Comparison of ENCODE assay signal across 19 mouse cellular contexts in the genomic region with DNA sequence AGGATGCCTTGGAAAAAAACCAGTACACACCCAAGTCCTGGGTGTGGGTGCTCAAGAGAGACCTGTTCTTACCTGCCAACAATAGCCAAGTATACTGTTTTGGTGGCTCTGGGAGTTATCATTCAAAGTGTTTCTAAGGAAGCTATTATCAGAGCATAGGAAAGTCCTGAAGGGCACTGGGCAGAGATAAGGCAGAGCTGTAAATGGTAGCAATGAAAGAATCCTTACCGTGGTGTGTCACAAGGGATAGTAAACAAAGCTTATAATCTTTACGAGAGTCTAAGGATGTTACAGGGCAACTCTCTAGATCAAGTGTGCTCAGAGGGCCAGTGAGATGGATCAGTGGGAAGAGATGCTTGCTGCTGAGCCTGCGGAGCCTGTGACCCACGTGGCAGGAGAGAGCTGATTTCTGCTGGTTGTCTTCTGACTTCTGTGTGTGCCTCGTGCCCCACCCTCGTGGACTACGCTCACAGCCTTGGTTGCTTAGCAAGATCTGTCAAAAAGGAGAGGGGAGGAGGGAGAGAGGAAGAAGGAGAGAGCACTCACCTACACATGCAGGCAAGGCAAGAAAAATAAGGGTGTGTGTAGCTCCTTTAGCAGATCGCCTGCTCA. TPM values are rescaled to one million over a fixed set of nuclear protein-coding genes. Genes with fewer than 3 reads are reported as not detected.
DNase-seq lines count a peak whose midpoint lies in the region; ATAC-seq and TF ChIP-seq lines count a peak whose summit lies in the region.
"Had no signal": no experiment of that assay in that cellular context is flagged by ENCODE, and none has a peak within 500 bp of the region (broad histone marks: within the 10 kb centered on the region; RNA-seq: fewer than 3 reads in every experiment).

No protein-coding gene starts in this region.

- no peak for TF ChIP-seq CTCF in MEL (IDR thresholded peaks at IDR 0.05 in 2 of 3, conservative IDR thresholded peaks at IDR 0.05 in 1 of 3; ENCODE audit: control insufficient read depth in 1 of 3, insufficient read depth in 1 of 3, low read depth in 2 of 3, low read length in 3 of 3, poor library complexity in 1 of 3, severe bottlenecking in 1 of 3)
- no peak for TF ChIP-seq CTCF in stomach, postnatal 0 days (IDR thresholded peaks at IDR 0.05; ENCODE audit: low read depth)

- H3K4me3 ChIP-seq in midbrain, embryonic 11.5 days (ENCODE audit: low read depth, low read length) = no peak overlapping the region
- no peak overlapping the region for H3K4me3 ChIP-seq in midbrain, embryonic 15.5 days
- H3K4me3 ChIP-seq in MEL (ENCODE audit: control insufficient read depth in 1 of 2, insufficient read depth in 1 of 2, low read depth in 2 of 2, low read length in 2 of 2) = no peak overlapping the region
- no peak overlapping the region for H3K4me3 ChIP-seq in intestine, embryonic 16.5 days (ENCODE audit: low read length)
- H3K4me3 ChIP-seq in stomach, postnatal 0 days (ENCODE audit: low read depth, low read length) = no peak overlapping the region
- no peak overlapping the region for H3K4me3 ChIP-seq in hindbrain, embryonic 13.5 days
- H3K4me3 ChIP-seq in kidney, embryonic 15.5 days (replicated peaks) = no peak overlapping the region
- H3K4me3 ChIP-seq: heart, adult 2 months; myocyte had no signal

- peak; percentile 14 for DNase-seq in midbrain, embryonic 11.5 days (ENCODE audit: low spot score, missing footprints)
- DNase-seq in MEL (ENCODE audit: low read depth, low spot score) = peak; percentile 51
- peak; percentile 74 for DNase-seq in stomach, postnatal 0 days (ENCODE audit: low spot score)
- no peak for DNase-seq in gastrocnemius, adult 18-20 months (ENCODE audit: low spot score)
- DNase-seq: cerebellum, adult 18-20 months; kidney, adult 2 months; lung, embryonic 14.5 days; right cerebral cortex, postnatal 4 days had no signal

- H3K9ac ChIP-seq in midbrain, embryonic 11.5 days (ENCODE audit: low read length) = no peak overlapping the region
- H3K9ac ChIP-seq in midbrain, embryonic 15.5 days = no peak overlapping the region
- no peak overlapping the region for H3K9ac ChIP-seq in MEL (ENCODE audit: control insufficient read depth, low read depth, low read length, poor library complexity, severe bottlenecking)
- no peak overlapping the region for H3K9ac ChIP-seq in intestine, embryonic 16.5 days (ENCODE audit: low read depth, low read length)
- H3K9ac ChIP-seq in stomach, postnatal 0 days (ENCODE audit: low read length) = no peak overlapping the region
- no peak overlapping the region for H3K9ac ChIP-seq in hindbrain, embryonic 13.5 days
- H3K9ac ChIP-seq in kidney, embryonic 15.5 days = no peak overlapping the region
- H3K9ac ChIP-seq: lung, embryonic 14.5 days had no signal

- H3K79me2 ChIP-seq in MEL (ENCODE audit: control insufficient read depth, insufficient read depth, low read length, poor library complexity) = no peaks in the 10 kb centered on the region

- TF ChIP-seq POLR2A in MEL (IDR thresholded peaks at IDR 0.05; ENCODE audit: control insufficient read depth in 1 of 2, insufficient read depth in 1 of 2, low read depth in 1 of 2, low read length in 2 of 2, poor library complexity in 1 of 2) = no peak

- no peaks in the 10 kb centered on the region for H3K27me3 ChIP-seq in midbrain, embryonic 11.5 days (ENCODE audit: control insufficient read depth, insufficient read depth, low read length)
- H3K27me3 ChIP-seq in midbrain, embryonic 15.5 days (replicated peaks) = no peaks in the 10 kb centered on the region
- no peaks in the 10 kb centered on the region for H3K27me3 ChIP-seq in MEL (ENCODE audit: control insufficient read depth in 1 of 2, insufficient read depth in 2 of 2, low read length in 2 of 2)
- no peaks in the 10 kb centered on the region for H3K27me3 ChIP-seq in intestine, embryonic 16.5 days (replicated peaks; ENCODE audit: control insufficient read depth, insufficient read depth, low read length)
- no peaks in the 10 kb centered on the region for H3K27me3 ChIP-seq in stomach, postnatal 0 days (ENCODE audit: control insufficient read depth, insufficient read depth, low read length)
- H3K27me3 ChIP-seq in hindbrain, embryonic 13.5 days = no peaks in the 10 kb centered on the region
- H3K27me3 ChIP-seq in kidney, embryonic 15.5 days = no peaks in the 10 kb centered on the region

- H3K9me3 ChIP-seq in midbrain, embryonic 11.5 days (ENCODE audit: control insufficient read depth, low read length) = no peaks in the 10 kb centered on the region
- H3K9me3 ChIP-seq in midbrain, embryonic 15.5 days = no peaks in the 10 kb centered on the region
- no peaks in the 10 kb centered on the region for H3K9me3 ChIP-seq in MEL (replicated peaks; ENCODE audit: insufficient read depth, low read length)
- H3K9me3 ChIP-seq in intestine, embryonic 16.5 days (ENCODE audit: control insufficient read depth, low read length) = no peaks in the 10 kb centered on the region
- no peaks in the 10 kb centered on the region for H3K9me3 ChIP-seq in stomach, postnatal 0 days (ENCODE audit: control insufficient read depth, low read length)
- H3K9me3 ChIP-seq in hindbrain, embryonic 13.5 days = no peaks in the 10 kb centered on the region
- no peaks in the 10 kb centered on the region for H3K9me3 ChIP-seq in kidney, embryonic 15.5 days (replicated peaks)

- H3K36me3 ChIP-seq in midbrain, embryonic 11.5 days (ENCODE audit: control insufficient read depth, insufficient read depth, low read length) = no peaks in the 10 kb centered on the region
- no peaks in the 10 kb centered on the region for H3K36me3 ChIP-seq in midbrain, embryonic 15.5 days (replicated peaks)
- H3K36me3 ChIP-seq in MEL (ENCODE audit: control insufficient read depth in 1 of 2, insufficient read depth in 2 of 2, low read length in 2 of 2) = peaks cover 0 to 35% of the 10 kb centered on the region in 2 experiments; a peak in 2 of 4 replicates
- no peaks in the 10 kb centered on the region for H3K36me3 ChIP-seq in intestine, embryonic 16.5 days (ENCODE audit: control insufficient read depth, insufficient read depth, low read length)
- peaks cover 15% of the 10 kb centered on the region; the same call in 1 of the 2 replicates for H3K36me3 ChIP-seq in stomach, postnatal 0 days (ENCODE audit: control insufficient read depth, insufficient read depth, low read length)
- H3K36me3 ChIP-seq in hindbrain, embryonic 13.5 days = no peaks in the 10 kb centered on the region
- H3K36me3 ChIP-seq in kidney, embryonic 15.5 days = peaks cover 6% of the 10 kb centered on the region; the same call in 1 of the 2 replicates

- H3K4me2 ChIP-seq in midbrain, embryonic 11.5 days = no peak overlapping the region
- H3K4me2 ChIP-seq in midbrain, embryonic 15.5 days = no peak overlapping the region
- H3K4me2 ChIP-seq in intestine, embryonic 16.5 days (ENCODE audit: low read depth, low read length) = no peak overlapping the region
- no peak overlapping the region for H3K4me2 ChIP-seq in stomach, postnatal 0 days (replicated peaks; ENCODE audit: low read depth)
- H3K4me2 ChIP-seq in hindbrain, embryonic 13.5 days = no peak overlapping the region
- no peak overlapping the region for H3K4me2 ChIP-seq in kidney, embryonic 15.5 days
- H3K4me2 ChIP-seq: lung, embryonic 14.5 days had no signal

- TF ChIP-seq RAD21 in MEL (IDR thresholded peaks at IDR 0.05; ENCODE audit: low read depth, low read length) = no peak

- no peak for ATAC-seq in midbrain, embryonic 11.5 days (ENCODE audit: low FRiP score)
- ATAC-seq in midbrain, embryonic 15.5 days (replicated peaks) = no peak
- peak; percentile 78 for ATAC-seq in intestine, embryonic 16.5 days
- peak; percentile 70 for ATAC-seq in stomach, postnatal 0 days (ENCODE audit: low FRiP score, low TSS enrichment)
- ATAC-seq in hindbrain, embryonic 13.5 days (ENCODE audit: low FRiP score) = no peak
- no peak for ATAC-seq in kidney, embryonic 15.5 days (replicated peaks; ENCODE audit: low FRiP score)

- 73% methylated on average over 8 of the region's 8 CpGs for WGBS in midbrain, embryonic 11.5 days
- WGBS in midbrain, embryonic 15.5 days = 73% methylated on average over 8 of the region's 8 CpGs
- 41% methylated on average over 8 of the region's 8 CpGs for WGBS in intestine, embryonic 16.5 days
- 48% methylated on average over 8 of the region's 8 CpGs for WGBS in stomach, postnatal 0 days
- WGBS in hindbrain, embryonic 13.5 days = 76% methylated on average over 8 of the region's 8 CpGs
- WGBS in kidney, embryonic 15.5 days = 65% methylated on average over 8 of the region's 8 CpGs

- TF ChIP-seq EP300 in MEL (IDR thresholded peaks at IDR 0.05; ENCODE audit: low read depth in 1 of 2, low read length in 2 of 2) = peak; percentile 46 to 70; a peak in 3 of 4 replicates
- no peak for TF ChIP-seq EP300 in stomach, postnatal 0 days (optimal IDR thresholded peaks at IDR 0.05)

- H3K4me1 ChIP-seq in midbrain, embryonic 11.5 days (ENCODE audit: control insufficient read depth, insufficient read depth, low read length) = no peaks in the 10 kb centered on the region
- no peaks in the 10 kb centered on the region for H3K4me1 ChIP-seq in midbrain, embryonic 15.5 days
- peaks cover 10 to 38% of the 10 kb centered on the region in 2 experiments; a peak in 3 of 4 replicates for H3K4me1 ChIP-seq in MEL (ENCODE audit: control insufficient read depth in 1 of 2, insufficient read depth in 2 of 2, low read length in 2 of 2)
- H3K4me1 ChIP-seq in intestine, embryonic 16.5 days (ENCODE audit: control insufficient read depth, insufficient read depth, low read length) = peaks cover 16% of the 10 kb centered on the region
- H3K4me1 ChIP-seq in stomach, postnatal 0 days (replicated peaks; ENCODE audit: control insufficient read depth, insufficient read depth) = no peaks in the 10 kb centered on the region
- H3K4me1 ChIP-seq in hindbrain, embryonic 13.5 days (replicated peaks) = no peaks in the 10 kb centered on the region; the same call in 1 of the 2 replicates
- peaks cover 20% of the 10 kb centered on the region for H3K4me1 ChIP-seq in kidney, embryonic 15.5 days

- H3K27ac ChIP-seq in midbrain, embryonic 11.5 days (ENCODE audit: low read depth, low read length) = no peak overlapping the region
- H3K27ac ChIP-seq in midbrain, embryonic 15.5 days = no peak overlapping the region
- H3K27ac ChIP-seq in MEL (ENCODE audit: control insufficient read depth, low read depth, low read length) = no peak overlapping the region
- peak overlapping the region; percentile 52 for H3K27ac ChIP-seq in intestine, embryonic 16.5 days (ENCODE audit: low read length)
- peak overlapping the region; percentile 46 for H3K27ac ChIP-seq in stomach, postnatal 0 days (replicated peaks)
- no peak overlapping the region for H3K27ac ChIP-seq in hindbrain, embryonic 13.5 days
- H3K27ac ChIP-seq in kidney, embryonic 15.5 days = no peak overlapping the region
- H3K27ac ChIP-seq: heart, adult 2 months had no signal

RNA-seq across cellular contexts. Expression of a gene that starts 23.1 kb away (rescaled TPM):
- 2.9 TPM in 2 replicates for polyA plus RNA-seq in midbrain, embryonic 11.5 days (2014; fragmentation: Nextera tagmentation; extraction: Ambion mirVana)
- polyA plus RNA-seq in midbrain, embryonic 15.5 days (2015; fragmentation: Nextera tagmentation; extraction: Ambion mirVana) = 4.7 and 5.4 TPM in 2 replicates
- 21.5 and 22.2 TPM in 2 replicates for total RNA-seq in MEL (2012; rRNA removed)
- polyA plus RNA-seq in MEL (2012; ENCODE audit: insufficient read depth in 1 of 2, insufficient read length in 2 of 2, low read depth in 1 of 2, low replicate concordance in 2 of 2, missing spikeins in 1 of 2) = 10 to 100 TPM in 1 of 2 experiments, not detected in 1; 43.0 TPM
- 27.5 and 27.6 TPM in 2 replicates for polyA plus RNA-seq in intestine, embryonic 16.5 days (2015; fragmentation: Nextera tagmentation; extraction: Ambion mirVana)
- polyA plus RNA-seq in stomach, postnatal 0 days (2015; fragmentation: Nextera tagmentation; extraction: Ambion mirVana) = 28.3 and 29.5 TPM in 2 replicates
- 1 to 10 TPM; 6.0 to 6.6 TPM for total RNA-seq in gastrocnemius, adult 18-20 months (2021)
- polyA plus RNA-seq in hindbrain, embryonic 13.5 days (2015; fragmentation: Nextera tagmentation; extraction: Ambion mirVana) = 4.6 and 4.8 TPM in 2 replicates
- 14.5 and 16.4 TPM in 2 replicates for polyA plus RNA-seq in kidney, embryonic 15.5 days (2015; fragmentation: Nextera tagmentation; extraction: Ambion mirVana)

RNA-seq across cellular contexts. Expression of a gene that starts 44.4 kb away (rescaled TPM):
- 4.1 and 4.6 TPM in 2 replicates for polyA plus RNA-seq in midbrain, embryonic 11.5 days (2014; fragmentation: Nextera tagmentation; extraction: Ambion mirVana)
- polyA plus RNA-seq in midbrain, embryonic 15.5 days (2015; fragmentation: Nextera tagmentation; extraction: Ambion mirVana) = 18.9 and 19.7 TPM in 2 replicates
- total RNA-seq in MEL (2012; rRNA removed) = 4.7 and 5.2 TPM in 2 replicates
- 1 to 10 TPM in 1 of 2 experiments, not detected in 1; 6.4 TPM for polyA plus RNA-seq in MEL (2012; ENCODE audit: insufficient read depth in 1 of 2, insufficient read length in 2 of 2, low read depth in 1 of 2, low replicate concordance in 2 of 2, missing spikeins in 1 of 2)
- 2.3 TPM in 2 replicates for polyA plus RNA-seq in intestine, embryonic 16.5 days (2015; fragmentation: Nextera tagmentation; extraction: Ambion mirVana)
- polyA plus RNA-seq in stomach, postnatal 0 days (2015; fragmentation: Nextera tagmentation; extraction: Ambion mirVana) = 1.9 and 2.2 TPM in 2 replicates
- 1 to 10 TPM; 2.7 to 3.0 TPM for total RNA-seq in gastrocnemius, adult 18-20 months (2021)
- polyA plus RNA-seq in hindbrain, embryonic 13.5 days (2015; fragmentation: Nextera tagmentation; extraction: Ambion mirVana) = 14.8 and 15.6 TPM in 2 replicates
- 4.3 and 4.6 TPM in 2 replicates for polyA plus RNA-seq in kidney, embryonic 15.5 days (2015; fragmentation: Nextera tagmentation; extraction: Ambion mirVana)

RNA-seq across cellular contexts. Expression of a gene that starts 51.4 kb away (rescaled TPM):
- polyA plus RNA-seq in midbrain, embryonic 11.5 days (2014; fragmentation: Nextera tagmentation; extraction: Ambion mirVana) = not detected in 2 replicates
- polyA plus RNA-seq in midbrain, embryonic 15.5 days (2015; fragmentation: Nextera tagmentation; extraction: Ambion mirVana) = not detected in 2 replicates
- not detected in 2 replicates for total RNA-seq in MEL (2012; rRNA removed)
- not detected for polyA plus RNA-seq in MEL (2012; ENCODE audit: insufficient read depth in 1 of 2, insufficient read length in 2 of 2, low read depth in 1 of 2, low replicate concordance in 2 of 2, missing spikeins in 1 of 2)
- polyA plus RNA-seq in intestine, embryonic 16.5 days (2015; fragmentation: Nextera tagmentation; extraction: Ambion mirVana) = 1.5 TPM in 2 replicates
- 0.68 and 1.7 TPM in 2 replicates for polyA plus RNA-seq in stomach, postnatal 0 days (2015; fragmentation: Nextera tagmentation; extraction: Ambion mirVana)
- not detected for total RNA-seq in gastrocnemius, adult 18-20 months (2021)
- polyA plus RNA-seq in hindbrain, embryonic 13.5 days (2015; fragmentation: Nextera tagmentation; extraction: Ambion mirVana) = not detected in 2 replicates
- polyA plus RNA-seq in kidney, embryonic 15.5 days (2015; fragmentation: Nextera tagmentation; extraction: Ambion mirVana) = not detected in 2 replicates
- total RNA-seq: heart, adult 2 months; heart, postnatal 25 days; left cerebral cortex, postnatal 36 days; megakaryocyte-erythroid progenitor cell, adult 5-6 weeks had no signal
- polyA plus RNA-seq: C2C12; lung, embryonic 14.5 days; myocyte had no signal

RNA-seq across cellular contexts. Expression of a gene that starts 52.2 kb away (rescaled TPM):
- 24.2 and 24.5 TPM in 2 replicates for polyA plus RNA-seq in midbrain, embryonic 11.5 days (2014; fragmentation: Nextera tagmentation; extraction: Ambion mirVana)
- polyA plus RNA-seq in midbrain, embryonic 15.5 days (2015; fragmentation: Nextera tagmentation; extraction: Ambion mirVana) = 33.7 and 34.2 TPM in 2 replicates
- 32.6 and 32.9 TPM in 2 replicates for total RNA-seq in MEL (2012; rRNA removed)
- 10 to 100 TPM in 1 of 2 experiments, not detected in 1; 24.4 TPM for polyA plus RNA-seq in MEL (2012; ENCODE audit: insufficient read depth in 1 of 2, insufficient read length in 2 of 2, low read depth in 1 of 2, low replicate concordance in 2 of 2, missing spikeins in 1 of 2)
- polyA plus RNA-seq in intestine, embryonic 16.5 days (2015; fragmentation: Nextera tagmentation; extraction: Ambion mirVana) = 9.8 and 10.1 TPM in 2 replicates
- 5.9 and 6.2 TPM in 2 replicates for polyA plus RNA-seq in stomach, postnatal 0 days (2015; fragmentation: Nextera tagmentation; extraction: Ambion mirVana)
- 1 to 10 TPM; 4.1 to 4.5 TPM for total RNA-seq in gastrocnemius, adult 18-20 months (2021)
- polyA plus RNA-seq in hindbrain, embryonic 13.5 days (2015; fragmentation: Nextera tagmentation; extraction: Ambion mirVana) = 26.7 and 27.3 TPM in 2 replicates
- polyA plus RNA-seq in kidney, embryonic 15.5 days (2015; fragmentation: Nextera tagmentation; extraction: Ambion mirVana) = 17.2 and 18.3 TPM in 2 replicates

RNA-seq across cellular contexts. Expression of a gene that starts 55.5 kb away (rescaled TPM):
- polyA plus RNA-seq in midbrain, embryonic 11.5 days (2014; fragmentation: Nextera tagmentation; extraction: Ambion mirVana) = not detected in 2 replicates
- 0.22 TPM in 1 of 2 replicates, not detected in the other for polyA plus RNA-seq in midbrain, embryonic 15.5 days (2015; fragmentation: Nextera tagmentation; extraction: Ambion mirVana)
- 0.58 and 0.92 TPM in 2 replicates for total RNA-seq in MEL (2012; rRNA removed)
- polyA plus RNA-seq in MEL (2012; ENCODE audit: insufficient read depth in 1 of 2, insufficient read length in 2 of 2, low read depth in 1 of 2, low replicate concordance in 2 of 2, missing spikeins in 1 of 2) = under 1 TPM in 1 of 2 experiments, not detected in 1; 0.72 TPM
- polyA plus RNA-seq in intestine, embryonic 16.5 days (2015; fragmentation: Nextera tagmentation; extraction: Ambion mirVana) = not detected in 2 replicates
- polyA plus RNA-seq in stomach, postnatal 0 days (2015; fragmentation: Nextera tagmentation; extraction: Ambion mirVana) = not detected in 2 replicates
- not detected for total RNA-seq in gastrocnemius, adult 18-20 months (2021)
- polyA plus RNA-seq in hindbrain, embryonic 13.5 days (2015; fragmentation: Nextera tagmentation; extraction: Ambion mirVana) = not detected in 2 replicates
- polyA plus RNA-seq in kidney, embryonic 15.5 days (2015; fragmentation: Nextera tagmentation; extraction: Ambion mirVana) = not detected in 2 replicates
- total RNA-seq: adrenal gland, postnatal 4 days; heart, adult 2 months; heart, postnatal 25 days; left cerebral cortex, postnatal 36 days; megakaryocyte-erythroid progenitor cell, adult 5-6 weeks had no signal
- polyA plus RNA-seq: C2C12; heart, adult 2 months; lung, embryonic 14.5 days had no signal

Comparison
In these comparisons a context has a peak if more than half of its experiments do, and no peak if none do; other contexts are left out.
1. ATAC-seq: peak in intestine, embryonic 16.5 days (single experiment) and stomach, postnatal 0 days (single experiment); none in midbrain, embryonic 11.5 days (single experiment), midbrain, embryonic 15.5 days (single experiment), hindbrain, embryonic 13.5 days (single experiment) and kidney, embryonic 15.5 days (single experiment).
2. H3K27ac ChIP-seq: peak in intestine, embryonic 16.5 days (single experiment) and stomach, postnatal 0 days (single experiment); none in midbrain, embryonic 11.5 days (single experiment), midbrain, embryonic 15.5 days (single experiment), MEL (single experiment), hindbrain, embryonic 13.5 days (single experiment) and kidney, embryonic 15.5 days (single experiment).